Mouse (Mus musculus) adrenal gland, postnatal 36 days (tissue): ENCODE data around the gene Helz2. TPM values are rescaled to one million over a fixed set of nuclear protein-coding genes. Genes with fewer than 3 reads are reported as not detected.
"Not testable (repeated sequence)": the region's sequence is repeated elsewhere in the genome, so short reads cannot be mapped to it uniquely, and the experiment has no call there.

Source experiments
- DNase-seq, 2 experiments: peaks; one replicate each; pipeline ENCODE4 v3.0.0; 2021; ENCODE audit warnings: mixed read lengths in 1 of 2
- total RNA-seq, 2 experiments: library from RNA; stranded (reverse); gene quantifications; 2 replicates each; pipeline ENCODE4 v1.2.3; 2021

The Helz2 gene
- total RNA-seq, 2 experiments from 2014 or later, result 19.3 to 28.7 TPM

DNA sequence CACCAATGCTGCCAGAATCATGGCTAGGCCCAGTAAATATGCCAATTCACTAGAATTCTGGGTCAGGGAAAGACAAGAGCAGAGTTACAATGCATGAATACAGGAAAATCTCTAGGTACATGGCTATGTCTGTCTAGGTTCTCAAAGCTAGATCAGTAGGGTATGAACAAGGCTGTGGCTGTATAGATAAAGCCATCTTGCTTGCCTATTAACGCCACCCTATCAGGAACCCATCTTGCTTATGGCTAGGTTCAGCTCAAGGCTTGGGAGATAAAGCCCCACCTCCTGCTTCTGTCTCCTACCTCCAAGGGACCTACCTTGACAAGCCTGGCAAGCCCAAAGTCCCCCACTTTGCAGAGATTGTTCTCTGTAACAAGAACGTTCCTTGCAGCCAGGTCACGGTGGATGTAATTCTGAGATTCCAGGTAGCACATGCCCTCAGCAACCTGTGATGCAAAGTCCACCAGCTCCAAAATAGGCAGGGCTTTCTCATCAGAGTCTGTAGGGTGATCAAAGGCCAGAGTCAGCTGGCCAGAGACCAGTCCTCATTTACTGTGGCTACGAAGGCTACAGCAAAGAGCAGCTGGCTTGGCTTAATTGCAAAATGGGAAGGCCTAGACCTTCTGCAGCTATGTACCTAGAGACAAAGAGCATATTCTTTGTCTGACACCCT is 45.1 kb downstream of the Helz2 start:
- no peak for DNase-seq

DNA sequence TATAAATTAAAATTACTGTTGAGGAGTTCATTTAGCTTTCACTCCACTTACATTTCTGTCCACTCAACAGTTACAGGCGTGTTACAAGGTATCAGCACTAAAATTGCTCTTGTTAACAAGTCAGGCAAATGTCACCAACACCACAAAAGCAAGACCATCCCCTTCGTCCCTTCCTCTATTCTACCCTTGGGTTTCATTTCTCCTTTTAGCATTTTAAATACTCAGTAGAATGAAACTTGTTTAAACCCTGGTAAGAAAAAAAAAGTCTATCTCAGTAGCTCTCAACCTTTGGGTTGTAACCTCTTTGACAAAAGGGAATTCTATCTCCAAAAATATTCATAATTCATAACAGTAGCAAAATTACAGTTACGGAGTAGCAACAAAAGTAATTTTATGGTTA is 48.8 kb downstream of the Helz2 start:
- no peak for DNase-seq

DNA sequence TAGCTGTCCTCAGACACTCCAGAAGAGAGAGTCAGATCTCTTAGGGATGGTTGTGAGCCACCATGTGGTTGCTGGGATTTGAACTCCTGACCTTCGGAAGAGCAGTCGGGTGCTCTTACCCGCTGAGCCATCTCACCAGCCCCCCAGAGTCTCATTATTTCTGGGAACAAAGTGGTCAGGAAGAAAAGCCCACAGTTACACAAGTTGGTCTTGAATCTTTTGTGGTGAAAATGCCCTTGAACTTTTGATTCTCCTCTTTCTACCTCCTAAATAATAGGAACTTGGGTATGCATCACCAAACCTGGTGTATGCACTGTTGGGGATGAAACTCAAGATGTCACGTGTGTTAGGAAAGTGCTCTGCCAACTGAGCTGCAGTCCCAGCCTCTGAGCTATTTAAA is 49.9 kb downstream of the Helz2 start:
- DNase-seq, result no peak

DNA sequence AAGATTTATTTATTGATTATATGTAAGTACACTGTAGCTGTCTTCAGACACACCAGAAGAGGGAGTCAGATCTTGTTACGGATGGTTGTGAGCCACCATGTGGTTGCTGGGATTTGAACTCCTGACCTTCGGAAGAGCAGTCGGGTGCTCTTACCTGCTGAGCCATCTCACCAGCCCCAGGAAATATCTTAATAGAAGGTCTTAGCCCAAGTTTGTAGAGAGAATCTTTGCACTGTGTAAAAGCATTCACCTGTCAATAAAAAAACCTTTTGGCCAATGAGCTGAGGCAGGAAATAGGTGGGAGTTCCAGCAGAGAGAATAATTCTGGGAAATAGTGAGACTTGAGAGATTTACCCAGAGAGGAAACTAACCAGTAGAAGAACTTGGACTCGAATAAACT is 50.4 kb downstream of the Helz2 start:
- not testable (repeated sequence) for DNase-seq

DNA sequence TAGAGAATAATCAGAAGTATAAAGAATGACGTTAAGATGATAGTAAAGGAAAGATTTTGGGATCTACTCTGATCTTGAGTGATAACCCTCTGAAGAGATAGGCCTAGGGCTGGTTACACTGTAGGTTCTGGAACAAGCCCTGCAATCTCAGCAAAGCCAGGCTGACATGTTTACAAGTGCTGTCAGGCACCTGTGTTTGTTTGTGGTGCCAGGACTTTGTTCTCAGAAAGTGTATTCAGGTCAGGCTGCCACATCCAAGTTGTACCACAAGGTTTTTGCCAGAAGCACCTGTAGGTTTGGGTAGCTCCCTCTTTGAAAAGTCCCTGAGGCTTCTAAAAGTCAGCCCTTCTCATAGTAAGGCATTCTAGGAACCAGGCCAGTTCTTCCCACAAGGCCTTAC is 52.5 kb downstream of the Helz2 start:
- no peak for DNase-seq

DNA sequence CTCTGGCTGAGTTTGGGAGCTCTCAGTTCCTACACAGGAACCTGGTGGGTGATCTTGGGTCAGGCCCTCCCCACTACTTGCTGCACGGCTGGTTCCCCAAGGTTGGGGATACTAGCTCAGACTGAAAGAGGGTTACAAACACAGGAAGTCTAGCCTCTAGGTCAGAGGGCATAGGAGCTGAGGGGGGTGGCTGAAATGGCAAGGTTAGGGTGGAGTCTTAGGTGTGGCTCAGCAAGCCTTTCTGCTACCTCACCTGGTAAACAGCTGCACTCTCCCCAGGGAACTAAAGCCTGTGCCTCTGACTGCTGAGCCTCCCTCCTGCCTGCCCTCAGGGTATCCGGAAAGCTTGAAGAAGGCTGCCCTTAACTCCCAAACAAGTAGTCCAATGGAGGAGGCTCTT is 53.1 kb downstream of the Helz2 start:
- DNase-seq, result peak in 1 of 2 experiments; percentile 14

DNA sequence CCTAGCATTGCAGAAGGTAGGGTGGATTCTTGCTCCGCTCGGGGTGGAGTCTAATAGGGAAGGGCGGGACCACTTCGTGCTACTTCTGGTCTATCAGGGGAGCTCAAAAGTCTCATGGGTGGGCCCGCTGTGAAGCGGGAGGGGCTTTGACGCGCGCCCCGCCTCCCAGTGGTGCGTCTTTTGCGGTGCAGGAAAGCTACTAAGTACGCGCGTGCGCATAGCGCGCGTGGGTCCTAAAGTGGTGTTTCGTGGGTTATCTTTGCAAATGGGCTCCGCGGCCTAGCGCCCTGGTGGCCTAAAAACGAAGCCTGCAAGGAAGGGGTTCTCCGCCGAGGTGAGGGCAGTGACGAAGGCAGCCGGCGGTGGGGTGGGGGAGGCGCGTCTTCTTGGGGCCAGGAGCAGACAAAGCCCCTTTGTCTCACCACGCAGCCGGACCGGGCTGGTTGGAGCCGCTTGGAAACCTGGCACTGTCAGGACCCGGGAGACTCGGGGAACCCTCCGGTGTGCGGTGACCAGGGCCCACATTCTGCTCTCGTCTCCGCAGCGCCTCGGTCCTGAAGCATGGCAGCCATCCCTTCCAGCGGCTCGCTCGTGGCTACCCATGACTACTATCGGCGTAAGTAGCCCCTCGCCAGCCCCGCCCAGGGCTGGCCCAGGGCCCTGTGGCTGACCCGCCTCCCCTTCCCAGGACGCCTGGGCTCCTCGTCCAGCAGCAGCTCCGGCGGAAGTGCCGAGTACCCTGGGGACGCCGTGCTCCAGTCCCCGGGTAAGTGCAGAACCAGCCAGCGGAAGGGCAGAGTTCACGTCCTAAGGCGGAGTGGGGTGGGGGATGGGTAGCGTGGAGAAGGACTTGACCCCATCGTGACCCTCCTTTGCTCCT is 54.5 kb downstream of the Helz2 start, which contains the start of gene Ppdpf:
Gene Ppdpf, plus strand, starts transcription at position 127 of the 880 bp plus-strand sequence.
- DNase-seq, result peak; percentile 95 to 96

DNA sequence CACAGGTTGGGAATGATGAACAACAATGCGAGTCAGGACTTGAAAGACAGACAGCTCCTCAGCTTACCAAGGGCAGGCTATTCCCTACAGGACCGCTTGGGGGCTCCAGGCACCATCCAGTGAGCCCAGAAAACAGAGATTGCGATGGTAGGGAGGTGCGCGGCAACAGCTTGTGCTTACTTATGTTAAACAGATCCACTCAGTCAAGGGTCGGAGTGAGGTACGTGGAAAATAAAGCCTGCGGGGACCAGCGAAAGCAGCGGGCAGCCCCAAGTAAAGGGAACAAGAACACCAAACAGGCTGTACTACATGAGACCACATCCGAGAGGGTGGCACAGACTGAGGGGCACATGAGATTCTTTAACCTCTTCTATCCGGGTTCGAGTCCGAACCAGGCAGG is 55.2 kb downstream of the Helz2 start:
- DNase-seq, result peak; percentile 89 to 90

DNA sequence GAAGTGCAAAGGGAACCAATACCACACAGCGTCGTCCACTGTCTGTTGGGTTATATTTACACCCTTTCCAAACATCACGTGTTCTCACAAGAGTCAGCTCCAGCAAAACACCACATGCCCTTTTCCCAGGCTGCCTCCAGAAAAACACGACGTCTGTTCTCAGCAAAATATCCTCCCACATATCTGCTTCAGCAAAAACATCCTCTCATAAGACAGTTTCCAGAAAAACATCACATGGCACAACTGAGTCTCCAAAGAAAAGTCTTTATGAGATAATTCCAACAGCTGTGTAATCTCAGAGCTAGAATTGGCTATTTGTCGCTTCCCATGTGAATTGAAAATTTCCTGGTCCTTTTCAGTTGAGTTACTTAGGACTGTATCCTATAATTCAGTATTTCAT is 60.9 kb downstream of the Helz2 start:
- DNase-seq, result no peak

DNA sequence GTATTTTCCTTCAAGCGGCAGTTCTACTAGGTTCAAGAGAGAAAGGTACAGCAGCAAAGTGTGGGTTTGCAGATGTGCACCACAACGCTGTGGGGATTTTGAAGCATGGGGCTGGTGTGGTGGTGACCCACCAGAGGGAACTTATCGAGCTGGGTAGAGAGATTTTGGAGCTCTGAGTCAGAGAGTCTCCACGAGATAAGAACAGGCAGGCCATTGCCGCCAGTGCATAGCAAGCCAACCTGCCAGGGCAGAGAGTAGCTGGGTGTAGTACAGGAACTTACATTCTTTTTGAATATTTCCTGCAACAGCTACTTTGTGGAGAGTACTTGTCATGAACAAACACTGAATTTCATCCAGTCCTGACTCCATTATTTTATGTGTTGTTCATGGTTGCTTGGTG is 63.4 kb downstream of the Helz2 start:
- DNase-seq, result no peak

DNA sequence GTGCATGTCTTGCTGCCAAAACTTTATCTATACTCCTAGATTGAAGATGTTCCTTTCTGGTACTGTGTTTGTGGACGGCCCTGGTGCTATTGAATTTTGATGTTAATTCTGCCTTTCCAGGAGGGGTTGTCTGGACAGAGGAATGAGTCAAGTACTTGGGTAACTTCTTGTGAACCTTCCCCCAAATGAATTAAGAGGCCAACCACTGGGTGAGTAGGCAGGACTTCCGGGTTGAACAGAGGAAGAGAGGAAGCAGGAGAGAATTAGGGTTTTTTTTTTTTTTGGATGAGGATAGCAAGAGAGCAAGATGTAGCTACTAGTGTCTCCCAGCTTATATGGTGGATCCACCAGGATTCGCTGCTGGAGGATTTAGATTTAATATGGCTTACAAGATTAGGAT is 63.8 kb downstream of the Helz2 start:
- DNase-seq, result no peak

Other genes starting within 250 kb of the Helz2 start
- 10 to 100 TPM in 1 of 2 experiments, 1 to 10 TPM in 1; 5.1 to 20.0 TPM for gene Chrna4, start 198.5 kb downstream of the Helz2 start, total RNA-seq
- 1 to 10 TPM; 3.2 to 4.4 TPM for gene Kcnq2, start 106.7 kb downstream of the Helz2 start, total RNA-seq
- 10 to 100 TPM; 33.0 to 40.3 TPM for gene Eef1a2, start 85.0 kb downstream of the Helz2 start, total RNA-seq
- gene Ppdpf, start 54.8 kb downstream of the Helz2 start, total RNA-seq, result 10 to 100 TPM; 76.6 to 81.8 TPM
- not detected for gene Ptk6, start 39.2 kb downstream of the Helz2 start, total RNA-seq
- under 1 TPM; 0.53 to 0.66 TPM for gene Srms, start 28.8 kb downstream of the Helz2 start, total RNA-seq
- not detected for gene Fndc11, start 22.0 kb downstream of the Helz2 start, total RNA-seq
- gene Gmeb2, start 46.0 kb upstream of the Helz2 start, total RNA-seq, result 10 to 100 TPM; 14.5 to 22.0 TPM
- gene Stmn3, start 72.5 kb upstream of the Helz2 start, total RNA-seq, result 10 to 100 TPM; 10.3 to 11.7 TPM
- 10 to 100 TPM; 26.5 to 32.1 TPM for gene Rtel1, start 77.7 kb upstream of the Helz2 start, total RNA-seq
- 10 to 100 TPM; 34.8 to 47.3 TPM for gene Zgpat, start 122.9 kb upstream of the Helz2 start, total RNA-seq
- gene Arfrp1, start 123.4 kb upstream of the Helz2 start, total RNA-seq, result 10 to 100 TPM; 38.9 to 45.5 TPM
- 10 to 100 TPM; 13.4 to 18.1 TPM for gene Lime1, start 138.1 kb upstream of the Helz2 start, total RNA-seq
- gene Zbtb46, start 217.4 kb upstream of the Helz2 start, total RNA-seq, result 10 to 100 TPM; 16.7 to 17.5 TPM